Mouse (Mus musculus): ENCODE results near the gene Gm20708. TPM values are rescaled to one million over a fixed set of nuclear protein-coding genes. Genes with fewer than 3 reads are reported as not detected.

Gm20708 gene
- polyA plus RNA-seq, 1 experiment: 0.16 TPM

DNA sequence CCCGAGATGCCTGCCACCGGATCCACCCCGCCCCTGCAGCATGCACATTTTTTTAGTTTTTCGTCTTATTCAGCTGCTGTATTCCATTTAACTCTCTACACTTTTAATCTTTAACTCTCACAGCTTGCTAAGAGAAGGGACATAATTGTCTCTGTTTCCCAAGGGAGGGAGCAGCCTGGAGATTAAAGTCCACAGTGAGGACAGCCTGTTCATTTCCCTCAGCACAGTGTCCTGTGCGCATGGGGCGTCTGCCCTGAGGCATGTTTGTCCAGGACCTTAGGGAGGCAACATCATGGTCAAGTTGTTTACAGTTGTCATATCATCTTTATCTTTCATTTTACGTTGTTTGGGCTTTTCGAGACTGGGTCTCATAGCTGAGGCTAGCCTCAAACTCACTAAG, 24.6 kb downstream of the Gm20708 start:
- no peaks in the 10 kb centered on the region for H3K27me3 ChIP-seq (ENCODE audit: control insufficient read depth)
- TF ChIP-seq TAL1 (IDR thresholded peaks at IDR 0.05; ENCODE audit: low read length) (no peak), GATA1 (IDR thresholded peaks at IDR 0.05; ENCODE audit: low read length) (no peak)
- no peaks in the 10 kb centered on the region for H3K9me3 ChIP-seq (ENCODE audit: control insufficient read depth, low read length)
- no peak overlapping the region for H3K4me3 ChIP-seq (replicated peaks)
- peaks cover 27% of the 10 kb centered on the region for H3K36me3 ChIP-seq (ENCODE audit: control insufficient read depth)
- H3K4me1 ChIP-seq (ENCODE audit: control insufficient read depth): peaks cover 92% of the 10 kb centered on the region

DNA sequence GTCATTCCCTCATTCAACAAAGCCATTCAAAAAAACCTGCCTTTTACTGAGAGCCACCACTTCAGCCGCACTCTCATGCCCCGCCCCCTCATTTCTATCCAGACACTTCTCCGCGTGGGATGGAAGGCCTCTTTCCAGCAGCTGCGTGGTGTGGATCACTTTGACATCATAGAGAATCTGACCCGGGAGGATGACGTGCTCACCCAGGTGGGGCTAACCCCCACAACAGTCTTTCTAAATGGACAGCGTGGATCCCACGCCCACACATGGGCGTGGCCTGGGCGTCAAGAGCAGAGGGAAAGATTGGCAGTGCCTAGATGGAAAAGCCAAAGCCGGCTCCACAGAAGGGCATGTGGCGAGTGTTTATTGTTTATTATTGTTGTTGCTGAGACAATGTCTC, 26.8 kb downstream of the Gm20708 start:
- Histone ChIP-seq H3K27me3 (ENCODE audit: control insufficient read depth) (no peaks in the 10 kb centered on the region), H3K36me3 (ENCODE audit: control insufficient read depth) (peaks cover 13% of the 10 kb centered on the region), H3K4me1 (ENCODE audit: control insufficient read depth) (peaks cover 92% of the 10 kb centered on the region), H3K4me3 (replicated peaks) (peak overlapping the region; percentile 37), H3K9me3 (ENCODE audit: control insufficient read depth, low read length) (no peaks in the 10 kb centered on the region)
- TF ChIP-seq GATA1 (IDR thresholded peaks at IDR 0.05; ENCODE audit: low read length) (no peak), TAL1 (IDR thresholded peaks at IDR 0.05; ENCODE audit: low read length) (no peak)

DNA sequence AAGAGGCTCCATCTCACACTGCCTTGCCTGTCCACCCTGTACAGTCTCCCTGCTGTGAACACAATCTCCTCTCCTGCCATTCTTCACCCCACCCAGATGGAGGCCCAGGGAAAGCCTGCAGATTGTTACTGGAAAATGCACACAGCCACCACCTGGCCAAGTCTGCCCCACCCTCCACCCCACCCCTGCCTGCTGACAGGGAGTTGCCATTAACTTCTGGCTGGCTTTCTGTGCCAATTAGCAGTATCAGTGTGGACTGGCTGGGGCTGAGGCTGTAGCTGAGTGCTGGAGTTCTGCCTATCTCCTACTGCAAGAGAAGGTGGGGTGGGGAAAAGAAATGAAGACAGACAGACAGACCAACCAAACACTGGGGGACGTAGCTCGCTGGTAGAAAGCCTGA, 29.1 kb downstream of the Gm20708 start:
- H3K9me3 ChIP-seq (ENCODE audit: control insufficient read depth, low read length): no peaks in the 10 kb centered on the region
- peaks cover 87% of the 10 kb centered on the region for H3K4me1 ChIP-seq (ENCODE audit: control insufficient read depth)
- peak overlapping the region; percentile 19 for H3K4me3 ChIP-seq (replicated peaks)
- TF ChIP-seq TAL1 (IDR thresholded peaks at IDR 0.05; ENCODE audit: low read length) (peak; percentile 54), GATA1 (IDR thresholded peaks at IDR 0.05; ENCODE audit: low read length) (no peak)
- H3K36me3 ChIP-seq (ENCODE audit: control insufficient read depth): peaks cover 8% of the 10 kb centered on the region
- no peaks in the 10 kb centered on the region for H3K27me3 ChIP-seq (ENCODE audit: control insufficient read depth)

DNA sequence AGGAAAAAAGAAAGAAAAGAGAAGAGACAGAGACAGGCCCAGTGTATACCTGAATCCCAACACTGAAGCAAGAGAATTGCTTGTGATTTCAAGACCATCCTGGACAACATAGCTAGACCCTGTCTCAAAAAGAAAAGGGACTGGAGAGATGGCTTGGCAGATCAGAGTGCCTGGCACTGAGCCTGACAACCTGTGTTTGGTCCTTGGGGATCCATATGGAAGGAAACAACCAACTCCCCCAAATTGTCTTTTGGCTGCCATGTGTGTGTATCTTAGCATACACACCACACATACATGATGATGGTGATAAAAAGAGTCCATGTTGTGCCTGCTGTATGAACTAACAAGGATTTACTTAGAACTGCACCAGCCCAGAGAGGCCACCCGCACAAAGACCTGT, 29.6 kb downstream of the Gm20708 start:
- Histone ChIP-seq H3K4me1 (ENCODE audit: control insufficient read depth) (peaks cover 84% of the 10 kb centered on the region), H3K36me3 (ENCODE audit: control insufficient read depth) (peaks cover 8% of the 10 kb centered on the region), H3K9me3 (ENCODE audit: control insufficient read depth, low read length) (no peaks in the 10 kb centered on the region), H3K27me3 (ENCODE audit: control insufficient read depth) (no peaks in the 10 kb centered on the region), H3K4me3 (replicated peaks) (peak overlapping the region; percentile 19)
- TF ChIP-seq GATA1 (IDR thresholded peaks at IDR 0.05; ENCODE audit: low read length) (no peak), TAL1 (IDR thresholded peaks at IDR 0.05; ENCODE audit: low read length) (no peak)

DNA sequence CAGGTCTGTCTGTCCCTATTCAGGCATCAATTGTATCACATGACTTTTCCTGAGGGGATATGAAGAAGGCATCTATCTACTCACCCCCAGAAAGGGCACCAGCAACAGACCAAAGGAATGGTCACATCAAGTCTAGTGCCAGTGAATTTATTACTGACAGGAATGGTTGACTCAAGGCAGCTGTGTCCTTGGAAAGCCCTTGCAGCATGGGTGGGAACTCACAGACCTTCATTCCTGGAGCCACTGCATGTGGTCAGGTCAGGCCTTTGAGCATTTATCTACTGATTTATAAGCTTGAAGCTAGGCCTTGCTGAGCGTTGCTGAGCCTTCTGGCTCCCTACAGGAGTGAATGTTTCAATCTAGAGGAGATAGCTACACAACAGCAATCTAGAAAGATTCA, 31.4 kb downstream of the Gm20708 start:
- Histone ChIP-seq H3K4me3 (replicated peaks) (no peak overlapping the region), H3K27me3 (ENCODE audit: control insufficient read depth) (no peaks in the 10 kb centered on the region), H3K9me3 (ENCODE audit: control insufficient read depth, low read length) (no peaks in the 10 kb centered on the region), H3K4me1 (ENCODE audit: control insufficient read depth) (peaks cover 70% of the 10 kb centered on the region), H3K36me3 (ENCODE audit: control insufficient read depth) (peaks cover 2% of the 10 kb centered on the region)
- TF ChIP-seq TAL1 (IDR thresholded peaks at IDR 0.05; ENCODE audit: low read length): no peak

DNA sequence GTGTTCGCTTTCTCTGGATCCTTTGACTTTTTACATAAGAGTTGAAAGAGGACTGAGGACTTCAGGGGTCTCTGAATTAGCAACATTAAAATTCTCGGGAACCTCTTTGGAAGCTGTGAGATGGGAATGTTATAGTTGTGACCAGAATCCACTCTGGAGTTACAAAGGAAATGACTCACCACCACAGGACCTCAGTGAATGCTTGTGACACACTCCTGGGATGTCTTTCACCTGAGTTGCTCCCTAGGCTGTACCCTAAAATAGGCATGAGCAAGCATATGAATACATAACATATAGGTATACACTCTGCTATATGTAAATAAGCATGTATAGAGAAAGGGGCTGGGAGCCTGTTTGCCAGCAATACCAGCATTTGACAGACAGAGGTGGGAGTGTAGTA, 34.0 kb downstream of the Gm20708 start:
- TF ChIP-seq GATA1 (IDR thresholded peaks at IDR 0.05; ENCODE audit: low read length): no peak
- no peak for TF ChIP-seq TAL1 (IDR thresholded peaks at IDR 0.05; ENCODE audit: low read length)
- no peaks in the 10 kb centered on the region for H3K27me3 ChIP-seq (ENCODE audit: control insufficient read depth)
- no peaks in the 10 kb centered on the region; the same call in 1 of the 2 replicates for H3K36me3 ChIP-seq (ENCODE audit: control insufficient read depth)
- H3K4me1 ChIP-seq (ENCODE audit: control insufficient read depth): peaks cover 70% of the 10 kb centered on the region
- H3K4me3 ChIP-seq (replicated peaks): no peak overlapping the region
- H3K9me3 ChIP-seq (ENCODE audit: control insufficient read depth, low read length): no peaks in the 10 kb centered on the region

DNA sequence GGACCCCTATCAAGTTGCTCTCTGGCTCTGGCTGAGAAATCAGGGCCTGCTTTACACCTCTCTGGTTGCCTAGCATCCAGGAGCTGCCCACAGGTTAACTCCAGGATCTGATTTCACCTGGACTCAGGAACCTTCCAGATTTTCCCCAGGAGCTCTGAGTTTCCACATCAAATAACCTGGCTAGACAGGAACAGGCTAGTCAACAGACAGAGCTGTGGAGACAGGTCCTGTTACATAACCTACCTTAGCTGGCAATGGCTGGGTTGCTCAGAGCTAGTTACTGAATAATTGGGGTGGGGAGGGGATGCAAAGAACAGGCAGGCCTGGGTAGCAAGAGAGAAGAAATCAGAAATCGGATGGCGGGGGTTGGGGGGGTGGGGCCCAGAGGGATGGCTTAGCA, 35.5 kb downstream of the Gm20708 start:
- H3K4me1 ChIP-seq (ENCODE audit: control insufficient read depth): peaks cover 58% of the 10 kb centered on the region
- TF ChIP-seq GATA1 (IDR thresholded peaks at IDR 0.05; ENCODE audit: low read length) (no peak), TAL1 (IDR thresholded peaks at IDR 0.05; ENCODE audit: low read length) (no peak)
- H3K36me3 ChIP-seq (ENCODE audit: control insufficient read depth): peaks cover 5% of the 10 kb centered on the region
- H3K27me3 ChIP-seq (ENCODE audit: control insufficient read depth): no peaks in the 10 kb centered on the region
- no peak overlapping the region for H3K4me3 ChIP-seq (replicated peaks)
- no peaks in the 10 kb centered on the region for H3K9me3 ChIP-seq (ENCODE audit: control insufficient read depth, low read length)

DNA sequence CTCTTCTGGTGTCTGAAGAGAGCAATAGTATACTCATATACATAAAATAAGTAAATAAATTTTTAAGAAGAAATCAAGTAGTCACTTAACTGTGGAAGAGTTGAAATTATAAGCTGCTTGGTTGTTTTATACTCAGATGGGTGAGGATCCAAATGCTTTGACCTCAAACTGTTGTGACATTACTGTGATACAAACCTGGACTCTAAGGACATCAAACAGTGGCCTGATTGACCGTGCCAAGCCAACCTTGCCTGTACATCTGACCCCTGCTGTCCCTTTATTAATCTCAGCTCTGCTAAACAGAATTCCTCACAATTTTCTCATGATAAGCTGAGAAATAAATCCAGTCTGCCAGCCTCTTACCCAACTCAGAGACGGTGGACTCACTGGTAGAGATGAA, 36.2 kb downstream of the Gm20708 start:
- H3K9me3 ChIP-seq (ENCODE audit: control insufficient read depth, low read length): no peaks in the 10 kb centered on the region
- H3K27me3 ChIP-seq (ENCODE audit: control insufficient read depth): no peaks in the 10 kb centered on the region
- H3K36me3 ChIP-seq (ENCODE audit: control insufficient read depth): peaks cover 12% of the 10 kb centered on the region
- no peak overlapping the region for H3K4me3 ChIP-seq (replicated peaks)
- peaks cover 57% of the 10 kb centered on the region for H3K4me1 ChIP-seq (ENCODE audit: control insufficient read depth)
- TF ChIP-seq TAL1 (IDR thresholded peaks at IDR 0.05; ENCODE audit: low read length) (no peak), GATA1 (IDR thresholded peaks at IDR 0.05; ENCODE audit: low read length) (no peak)

DNA sequence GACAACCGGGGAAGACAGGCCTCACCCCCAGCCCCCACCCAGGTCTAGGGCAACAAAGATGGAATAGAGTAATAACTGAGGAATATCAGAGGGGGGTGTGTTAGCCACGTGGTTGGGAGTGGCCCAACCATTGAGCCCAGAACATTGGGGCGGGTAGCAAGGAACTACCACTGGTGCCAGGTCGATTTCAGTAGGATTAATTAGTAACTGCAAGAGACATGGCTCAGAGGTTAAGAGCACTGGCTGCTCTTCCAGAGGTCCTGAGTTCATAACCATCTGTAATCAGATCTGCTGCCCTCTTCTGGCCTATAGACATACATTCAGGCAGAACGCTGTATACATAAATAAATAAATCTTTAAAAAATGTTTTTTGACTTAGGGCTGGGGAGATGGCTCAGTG, 37.2 kb downstream of the Gm20708 start:
- no peak for TF ChIP-seq GATA1 (IDR thresholded peaks at IDR 0.05; ENCODE audit: low read length)
- TF ChIP-seq TAL1 (IDR thresholded peaks at IDR 0.05; ENCODE audit: low read length): no peak
- H3K36me3 ChIP-seq (ENCODE audit: control insufficient read depth): peaks cover 21% of the 10 kb centered on the region
- peaks cover 54% of the 10 kb centered on the region for H3K4me1 ChIP-seq (ENCODE audit: control insufficient read depth)
- no peaks in the 10 kb centered on the region for H3K9me3 ChIP-seq (ENCODE audit: control insufficient read depth, low read length)
- no peaks in the 10 kb centered on the region for H3K27me3 ChIP-seq (ENCODE audit: control insufficient read depth)
- H3K4me3 ChIP-seq (replicated peaks): no peak overlapping the region

DNA sequence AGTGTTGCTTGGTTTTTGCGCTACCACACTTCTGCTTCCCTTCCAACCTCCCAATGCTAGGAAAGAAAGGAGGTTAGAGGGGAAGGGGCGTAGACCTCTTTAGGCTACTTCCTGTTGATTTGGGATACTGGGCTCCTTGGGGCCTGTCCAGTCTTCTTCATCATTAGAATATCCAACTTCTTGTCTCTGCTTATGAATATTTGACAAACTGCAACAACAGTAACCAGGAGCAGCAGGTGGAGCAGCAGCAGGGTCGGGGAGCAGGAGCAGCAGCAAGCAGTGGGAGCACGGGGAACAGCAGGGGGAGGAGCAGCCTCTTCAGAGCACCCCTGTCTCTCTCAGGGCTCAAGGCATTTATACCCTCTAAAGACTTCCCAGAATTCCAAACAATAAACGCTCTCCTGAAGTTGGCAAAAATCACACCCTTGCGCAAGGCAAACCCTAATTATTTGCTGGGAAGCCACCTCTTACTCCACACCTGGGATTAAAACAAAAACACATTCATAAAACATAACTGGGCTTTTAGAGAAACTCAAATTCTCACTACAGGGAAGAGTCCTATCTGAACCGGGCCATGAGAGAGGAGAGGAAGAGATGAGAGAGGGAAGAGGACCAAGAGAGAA, 38.2 kb downstream of the Gm20708 start:
- Histone ChIP-seq H3K4me1 (ENCODE audit: control insufficient read depth) (peaks cover 54% of the 10 kb centered on the region), H3K9me3 (ENCODE audit: control insufficient read depth, low read length) (no peaks in the 10 kb centered on the region), H3K27me3 (ENCODE audit: control insufficient read depth) (no peaks in the 10 kb centered on the region; the same call in 1 of the 2 replicates), H3K36me3 (ENCODE audit: control insufficient read depth) (peaks cover 32% of the 10 kb centered on the region), H3K4me3 (replicated peaks) (peak overlapping the region; percentile 89)
- no peak for TF ChIP-seq TAL1 (IDR thresholded peaks at IDR 0.05; ENCODE audit: low read length)
- TF ChIP-seq GATA1 (IDR thresholded peaks at IDR 0.05; ENCODE audit: low read length): no peak
